Mouse (Mus musculus): ENCODE results near the gene Tmed6. TPM values are rescaled to one million over a fixed set of nuclear protein-coding genes. Genes with fewer than 3 reads are reported as not detected.

The Tmed6 gene
- polyA plus RNA-seq, 1 experiment from 2014 or later = not detected

DNA sequence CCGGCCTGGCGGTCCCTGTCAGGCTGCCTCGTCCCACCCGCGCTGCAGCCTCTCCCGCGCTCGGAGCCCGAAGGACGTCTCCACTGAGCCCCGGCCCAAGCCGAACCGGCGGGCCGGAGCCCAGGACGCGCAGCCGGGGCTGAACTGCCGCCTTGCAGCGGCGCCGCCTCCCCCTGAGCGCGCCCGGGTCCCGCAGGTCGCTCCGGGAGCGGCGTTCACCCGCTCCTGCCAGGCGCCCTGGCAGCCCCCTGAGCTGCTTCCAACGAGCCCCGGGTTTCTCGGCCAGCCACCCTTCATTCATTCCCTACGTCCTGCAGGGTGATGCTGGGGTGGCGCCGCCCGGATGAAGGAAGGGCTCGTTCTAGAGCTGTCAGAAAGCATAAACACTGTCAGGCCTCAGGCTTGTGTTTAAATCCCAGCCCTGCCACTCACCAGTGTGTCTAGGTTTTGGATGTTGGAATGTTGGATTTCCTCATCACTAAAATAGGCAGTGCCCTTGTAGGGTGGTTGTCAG, 33.8 kb downstream of the Tmed6 start:
- WGBS = under 1% methylated on average over 14 of the region's 40 CpGs
- no peak for DNase-seq (ENCODE audit: low spot score)
- H3K4me3 ChIP-seq (ENCODE audit: low read depth, low read length) = peak overlapping the region; percentile 94
- no peaks in the 10 kb centered on the region for H3K9me3 ChIP-seq (ENCODE audit: control insufficient read depth, low read length)
- 0 out of 2 replicates have a peak, but pooled peaks have one; percentile 1 for ATAC-seq (ENCODE audit: low read depth)
- peak overlapping the region; percentile 96 for H3K9ac ChIP-seq (ENCODE audit: low read depth, low read length)
- no peaks in the 10 kb centered on the region for H3K27me3 ChIP-seq (replicated peaks; ENCODE audit: control insufficient read depth, insufficient read depth, low read length)
- H3K36me3 ChIP-seq (ENCODE audit: control insufficient read depth, insufficient read depth, low read length) = peaks cover 5% of the 10 kb centered on the region; the same call in 1 of the 2 replicates
- H3K27ac ChIP-seq (replicated peaks; ENCODE audit: low read depth, low read length) = peak overlapping the region; percentile 83
- peak overlapping the region; percentile 74 for H3K4me2 ChIP-seq (ENCODE audit: low read depth, low read length)
- H3K4me1 ChIP-seq (ENCODE audit: control insufficient read depth, insufficient read depth, low read length) = peaks cover 11% of the 10 kb centered on the region

DNA sequence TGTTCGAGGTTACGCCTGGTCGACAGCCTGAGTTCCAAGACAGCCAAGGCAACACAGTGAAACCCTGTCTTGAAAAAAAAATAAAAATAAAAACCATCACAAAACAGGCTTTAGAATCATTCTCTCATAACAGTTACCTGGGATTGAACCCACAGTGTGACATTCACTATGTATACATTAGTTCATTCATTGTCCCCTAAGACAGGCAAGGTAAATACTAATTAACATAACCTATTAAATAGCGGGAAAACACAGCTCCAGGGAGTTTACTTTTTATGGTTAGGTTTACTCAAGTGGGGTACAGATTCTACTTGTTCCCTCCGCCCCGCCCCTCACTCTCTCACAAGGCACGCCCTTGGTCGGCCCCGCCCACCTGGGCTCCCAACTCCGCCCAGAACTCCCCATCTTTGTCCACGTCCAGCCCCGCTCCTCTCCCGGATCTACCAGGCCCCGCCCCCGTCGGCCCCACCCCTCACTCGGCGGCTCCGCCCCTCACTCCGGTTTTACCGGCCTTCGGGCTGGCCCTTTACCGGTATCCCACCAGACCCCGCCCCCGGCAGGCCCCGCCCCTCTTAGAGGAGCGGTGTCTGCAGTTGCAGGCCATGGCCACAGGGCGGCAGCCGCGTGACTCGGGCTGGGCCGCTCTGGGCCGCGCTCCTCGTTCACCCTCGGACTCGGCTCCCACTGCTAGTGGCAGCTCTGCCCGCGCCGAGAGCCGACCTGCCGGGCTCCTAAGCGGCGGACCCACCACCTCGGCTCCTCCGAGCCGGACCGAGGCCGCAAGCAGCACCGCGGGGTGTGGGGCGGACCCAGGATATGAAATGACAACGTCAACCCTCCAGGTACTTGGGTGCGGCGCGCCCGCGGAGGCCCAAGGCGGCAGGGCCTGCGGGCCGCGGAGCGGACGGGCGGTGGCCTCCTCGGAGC, 34.5 kb downstream of the Tmed6 start, which contains the start of gene Vps4a:
Gene Vps4a, plus strand, starts transcription at position 573 of the 927 bp plus-strand sequence.
- Histone ChIP-seq H3K27ac (replicated peaks; ENCODE audit: low read depth, low read length) (peak within 1 kb of the TSS; percentile 83), H3K4me3 (ENCODE audit: low read depth, low read length) (peak within 1 kb of the TSS; percentile 94)
- 5% methylated on average over 53 of the region's 66 CpGs for WGBS

DNA sequence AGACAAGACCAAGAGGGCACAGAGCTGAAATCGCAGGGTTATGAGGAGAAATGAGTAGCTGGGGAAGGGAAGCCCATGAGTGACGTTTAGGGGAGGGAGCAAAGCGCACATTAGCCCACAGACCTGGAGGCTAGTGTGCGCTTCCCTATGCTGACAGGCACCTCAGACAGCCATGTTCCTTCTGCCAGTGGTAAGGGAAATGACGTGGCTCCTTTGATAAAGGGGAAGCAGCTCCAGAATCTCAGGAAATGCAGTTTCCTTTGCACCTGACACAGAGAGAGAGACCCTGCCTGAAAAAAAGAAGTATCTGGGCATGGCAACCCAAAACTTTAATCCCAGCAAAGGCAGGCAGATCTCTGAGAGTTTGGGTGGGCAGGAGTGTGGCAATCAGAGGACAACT, 35.4 kb downstream of the Tmed6 start:
- H3K36me3 ChIP-seq (ENCODE audit: control insufficient read depth, insufficient read depth, low read length) = no peaks in the 10 kb centered on the region
- peaks cover 11% of the 10 kb centered on the region for H3K4me1 ChIP-seq (ENCODE audit: control insufficient read depth, insufficient read depth, low read length)
- 65% methylated on average over 5 of the region's 5 CpGs for WGBS
- no peak overlapping the region for H3K27ac ChIP-seq (replicated peaks; ENCODE audit: low read depth, low read length)
- DNase-seq (ENCODE audit: low spot score) (no peak), ATAC-seq (ENCODE audit: low read depth) (no peak)
- no peaks in the 10 kb centered on the region for H3K27me3 ChIP-seq (replicated peaks; ENCODE audit: control insufficient read depth, insufficient read depth, low read length)
- no peak overlapping the region for H3K4me3 ChIP-seq (ENCODE audit: low read depth, low read length)
- H3K9ac ChIP-seq (ENCODE audit: low read depth, low read length) = no peak overlapping the region
- no peaks in the 10 kb centered on the region for H3K9me3 ChIP-seq (ENCODE audit: control insufficient read depth, low read length)
- H3K4me2 ChIP-seq (ENCODE audit: low read depth, low read length) = no peak overlapping the region

More for the DNA sequence above, 34.5 kb downstream of the Tmed6 start, which contains the start of gene Vps4a:
- peak within 1 kb of the TSS; percentile 74 for H3K4me2 ChIP-seq (ENCODE audit: low read depth, low read length)
- no peaks in the 10 kb centered on the region for H3K9me3 ChIP-seq (ENCODE audit: control insufficient read depth, low read length)
- peak within 1 kb of the TSS; percentile 96 for H3K9ac ChIP-seq (ENCODE audit: low read depth, low read length)
- H3K4me1 ChIP-seq (ENCODE audit: control insufficient read depth, insufficient read depth, low read length) = peaks cover 11% of the 10 kb centered on the region
- ATAC-seq (ENCODE audit: low read depth) (peak; percentile 97), DNase-seq (ENCODE audit: low spot score) (peak; percentile 93)
- no peaks in the 10 kb centered on the region for H3K36me3 ChIP-seq (ENCODE audit: control insufficient read depth, insufficient read depth, low read length)
- H3K27me3 ChIP-seq (replicated peaks; ENCODE audit: control insufficient read depth, insufficient read depth, low read length) = no peaks in the 10 kb centered on the region

DNA sequence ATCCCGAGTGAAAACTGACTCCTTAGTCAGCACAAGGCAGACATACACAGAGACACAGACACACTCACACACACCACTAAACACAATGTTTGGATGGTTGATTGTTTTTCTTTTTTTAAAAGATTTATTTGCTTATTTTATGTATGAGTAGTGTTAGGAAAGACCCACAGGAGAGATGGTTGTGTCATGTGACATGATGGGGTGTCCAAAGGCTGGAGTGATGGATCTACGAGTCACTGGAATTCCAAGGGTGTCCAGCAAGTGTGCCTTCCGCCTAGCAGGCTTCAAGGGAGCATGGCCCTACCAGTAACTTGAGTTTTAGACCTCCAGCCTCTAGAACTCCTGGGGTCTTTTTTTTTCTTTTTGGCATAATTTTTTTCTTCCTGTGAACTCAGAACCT, 36.1 kb downstream of the Tmed6 start:
- ATAC-seq (ENCODE audit: low read depth) = no peak
- no peak overlapping the region for H3K9ac ChIP-seq (ENCODE audit: low read depth, low read length)
- peaks cover 11% of the 10 kb centered on the region for H3K4me1 ChIP-seq (ENCODE audit: control insufficient read depth, insufficient read depth, low read length)
- H3K4me2 ChIP-seq (ENCODE audit: low read depth, low read length) = no peak overlapping the region
- no peaks in the 10 kb centered on the region for H3K9me3 ChIP-seq (ENCODE audit: control insufficient read depth, low read length)
- no peak overlapping the region for H3K4me3 ChIP-seq (ENCODE audit: low read depth, low read length)
- no peak overlapping the region for H3K27ac ChIP-seq (replicated peaks; ENCODE audit: low read depth, low read length)
- no peak for DNase-seq (ENCODE audit: low spot score)
- 75% methylated on average over 3 of the region's 3 CpGs for WGBS
- no peaks in the 10 kb centered on the region for H3K36me3 ChIP-seq (ENCODE audit: control insufficient read depth, insufficient read depth, low read length)
- H3K27me3 ChIP-seq (replicated peaks; ENCODE audit: control insufficient read depth, insufficient read depth, low read length) = no peaks in the 10 kb centered on the region

DNA sequence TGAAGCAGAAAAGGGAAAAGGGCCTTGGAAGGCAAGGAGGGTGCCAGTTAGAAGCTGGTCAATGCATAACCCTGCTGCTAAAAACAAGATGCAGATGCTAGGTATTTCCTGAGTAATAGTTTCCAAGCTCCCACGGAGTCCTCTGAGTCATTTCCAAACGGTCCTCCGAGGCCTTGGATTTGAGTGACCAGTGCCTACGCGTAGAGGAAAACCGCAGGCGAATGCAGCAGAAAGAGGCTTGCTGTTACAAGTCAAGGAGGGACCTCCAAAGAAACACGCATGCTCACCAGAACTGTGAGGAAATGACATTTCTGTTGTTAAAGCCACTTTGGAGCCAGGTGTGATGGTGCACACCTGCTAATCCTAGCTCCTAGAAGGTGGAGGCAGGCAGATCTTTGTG, 42.0 kb downstream of the Tmed6 start:
- H3K27me3 ChIP-seq (replicated peaks; ENCODE audit: control insufficient read depth, insufficient read depth, low read length) = no peaks in the 10 kb centered on the region
- H3K4me1 ChIP-seq (ENCODE audit: control insufficient read depth, insufficient read depth, low read length) = no peaks in the 10 kb centered on the region
- no peaks in the 10 kb centered on the region for H3K36me3 ChIP-seq (ENCODE audit: control insufficient read depth, insufficient read depth, low read length)
- DNase-seq (ENCODE audit: low spot score) = no peak
- 85% methylated on average over 8 of the region's 8 CpGs for whole genome bisulfite sequencing
- H3K9ac ChIP-seq (ENCODE audit: low read depth, low read length) = no peak overlapping the region
- H3K9me3 ChIP-seq (ENCODE audit: control insufficient read depth, low read length) = no peaks in the 10 kb centered on the region
- H3K4me2 ChIP-seq (ENCODE audit: low read depth, low read length) = no peak overlapping the region
- no peak for ATAC-seq (ENCODE audit: low read depth)
- no peak overlapping the region for H3K27ac ChIP-seq (replicated peaks; ENCODE audit: low read depth, low read length)
- no peak overlapping the region for H3K4me3 ChIP-seq (ENCODE audit: low read depth, low read length)

DNA sequence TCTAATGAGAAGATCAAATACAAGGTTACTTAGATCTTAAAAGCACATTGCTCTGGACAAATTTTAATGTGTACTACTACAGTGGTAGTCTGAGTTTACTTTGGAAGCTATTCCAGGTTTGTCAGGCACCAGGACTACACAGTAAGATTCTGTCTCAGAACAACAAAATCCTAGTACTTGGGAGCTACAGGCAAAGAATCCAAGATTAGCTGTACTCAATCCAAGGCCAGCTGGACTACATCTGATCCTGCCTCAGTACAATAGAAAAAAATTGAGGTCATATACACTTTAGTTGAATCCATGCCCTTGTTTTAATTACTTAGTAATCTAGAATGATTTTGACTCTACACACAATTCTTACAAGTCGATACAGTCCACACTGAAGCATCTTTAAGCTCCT, 50.5 kb downstream of the Tmed6 start:
- WGBS = 81% methylated on average over 1 of the region's 1 CpGs
- Histone ChIP-seq H3K27ac (replicated peaks; ENCODE audit: low read depth, low read length) (no peak overlapping the region), H3K9ac (ENCODE audit: low read depth, low read length) (no peak overlapping the region), H3K4me2 (ENCODE audit: low read depth, low read length) (no peak overlapping the region), H3K27me3 (replicated peaks; ENCODE audit: control insufficient read depth, insufficient read depth, low read length) (no peaks in the 10 kb centered on the region), H3K4me3 (ENCODE audit: low read depth, low read length) (no peak overlapping the region), H3K4me1 (ENCODE audit: control insufficient read depth, insufficient read depth, low read length) (no peaks in the 10 kb centered on the region), H3K9me3 (ENCODE audit: control insufficient read depth, low read length) (no peaks in the 10 kb centered on the region), H3K36me3 (ENCODE audit: control insufficient read depth, insufficient read depth, low read length) (peaks cover 27% of the 10 kb centered on the region)
- DNase-seq (ENCODE audit: low spot score) = no peak
- no peak for ATAC-seq (ENCODE audit: low read depth)

DNA sequence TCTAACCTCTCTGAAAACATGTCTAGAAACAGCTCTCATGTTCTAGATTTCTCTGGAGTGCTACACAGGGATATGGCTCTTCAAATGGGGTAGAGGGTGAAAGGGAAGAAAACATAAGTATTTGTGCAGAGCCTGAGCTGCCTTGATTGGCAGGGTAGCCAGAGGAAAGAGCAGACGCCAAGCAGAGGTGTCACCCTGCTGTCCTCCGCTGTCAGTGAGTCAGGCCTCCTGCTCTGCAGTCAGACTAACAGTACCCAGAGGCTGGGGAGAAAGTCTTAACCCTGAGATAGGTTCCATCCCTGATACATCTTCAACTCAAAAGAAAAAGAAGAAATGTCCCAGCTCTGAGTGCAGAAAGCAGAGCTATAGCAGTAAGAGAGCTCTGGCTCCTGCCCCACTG, 52.8 kb downstream of the Tmed6 start:
- Histone ChIP-seq H3K4me1 (ENCODE audit: control insufficient read depth, insufficient read depth, low read length) (no peaks in the 10 kb centered on the region), H3K4me2 (ENCODE audit: low read depth, low read length) (no peak overlapping the region), H3K4me3 (ENCODE audit: low read depth, low read length) (no peak overlapping the region), H3K36me3 (ENCODE audit: control insufficient read depth, insufficient read depth, low read length) (peaks cover 34% of the 10 kb centered on the region), H3K9ac (ENCODE audit: low read depth, low read length) (no peak overlapping the region), H3K27me3 (replicated peaks; ENCODE audit: control insufficient read depth, insufficient read depth, low read length) (no peaks in the 10 kb centered on the region), H3K9me3 (ENCODE audit: control insufficient read depth, low read length) (no peaks in the 10 kb centered on the region), H3K27ac (replicated peaks; ENCODE audit: low read depth, low read length) (no peak overlapping the region)
- WGBS = 78% methylated on average over 2 of the region's 2 CpGs
- ATAC-seq (ENCODE audit: low read depth) (no peak), DNase-seq (ENCODE audit: low spot score) (no peak)
